Mouse (Mus musculus): ENCODE data around the gene Ehf. TPM values are rescaled to one million over a fixed set of nuclear protein-coding genes. Genes with fewer than 3 reads are reported as not detected.

The Ehf gene
- total and polyA plus RNA-seq, 2 experiments from 2014 or later, result 3.7 TPM; not detected in 1

GRCm38 (mm10) chr2:103312640-103313039 lies 9.6 kb upstream of the Ehf start:
- DNase-seq (ENCODE audit: low spot score) (no peak), ATAC-seq (ENCODE audit: insufficient read depth, low read depth) (no peak)
- no peak overlapping the region for H3K4me3 ChIP-seq (ENCODE audit: low read depth, low read length)
- H3K36me3 ChIP-seq (replicated peaks; ENCODE audit: control insufficient read depth, insufficient read depth, low read length), result no peaks in the 10 kb centered on the region
- no peak overlapping the region for H3K27ac ChIP-seq (ENCODE audit: low read depth)
- H3K4me1 ChIP-seq (ENCODE audit: control insufficient read depth, insufficient read depth), result no peaks in the 10 kb centered on the region
- TF ChIP-seq CTCF (IDR thresholded peaks at IDR 0.05; ENCODE audit: low read depth) (no peak), EP300 (IDR thresholded peaks at IDR 0.05; ENCODE audit: low read depth) (no peak)
- H3K9me3 ChIP-seq (replicated peaks; ENCODE audit: control insufficient read depth, low read length), result no peaks in the 10 kb centered on the region; the same call in 1 of the 2 replicates
- H3K4me2 ChIP-seq (ENCODE audit: low read depth, low read length), result no peak overlapping the region
- peaks cover 3% of the 10 kb centered on the region; the same call in 1 of the 2 replicates for H3K27me3 ChIP-seq (ENCODE audit: control insufficient read depth, insufficient read depth, low read length)
- no peak overlapping the region for H3K9ac ChIP-seq (replicated peaks; ENCODE audit: low read depth, low read length)
- 35% methylated on average over 4 of the region's 4 CpGs for WGBS

GRCm38 (mm10) chr2:103310663-103311062 lies 7.6 kb upstream of the Ehf start:
- H3K27ac ChIP-seq (ENCODE audit: low read depth), result no peak overlapping the region
- no peak overlapping the region for H3K4me2 ChIP-seq (ENCODE audit: low read depth, low read length)
- H3K4me3 ChIP-seq (ENCODE audit: low read depth, low read length), result no peak overlapping the region
- H3K27me3 ChIP-seq (ENCODE audit: control insufficient read depth, insufficient read depth, low read length), result peaks cover 3% of the 10 kb centered on the region; the same call in 1 of the 2 replicates
- ATAC-seq (ENCODE audit: insufficient read depth, low read depth) (no peak), DNase-seq (ENCODE audit: low spot score) (no peak)
- H3K4me1 ChIP-seq (ENCODE audit: control insufficient read depth, insufficient read depth), result no peaks in the 10 kb centered on the region
- no peak overlapping the region for H3K9ac ChIP-seq (replicated peaks; ENCODE audit: low read depth, low read length)
- no peaks in the 10 kb centered on the region for H3K36me3 ChIP-seq (replicated peaks; ENCODE audit: control insufficient read depth, insufficient read depth, low read length)
- H3K9me3 ChIP-seq (replicated peaks; ENCODE audit: control insufficient read depth, low read length), result no peaks in the 10 kb centered on the region; the same call in 1 of the 2 replicates
- WGBS, result 59% methylated on average over 5 of the region's 5 CpGs
- TF ChIP-seq EP300 (IDR thresholded peaks at IDR 0.05; ENCODE audit: low read depth), result no peak
- no peak for TF ChIP-seq CTCF (IDR thresholded peaks at IDR 0.05; ENCODE audit: low read depth)

- H3K27ac ChIP-seq (ENCODE audit: low read depth), result no peak overlapping the region
- no peaks in the 10 kb centered on the region for H3K36me3 ChIP-seq (replicated peaks; ENCODE audit: control insufficient read depth, insufficient read depth, low read length)
- DNase-seq (ENCODE audit: low spot score) (no peak), ATAC-seq (ENCODE audit: insufficient read depth, low read depth) (no peak)
- no peak for TF ChIP-seq CTCF (IDR thresholded peaks at IDR 0.05; ENCODE audit: low read depth)
- TF ChIP-seq EP300 (IDR thresholded peaks at IDR 0.05; ENCODE audit: low read depth), result no peak
- H3K27me3 ChIP-seq (ENCODE audit: control insufficient read depth, insufficient read depth, low read length), result peaks cover 3% of the 10 kb centered on the region; the same call in 1 of the 2 replicates
- H3K4me2 ChIP-seq (ENCODE audit: low read depth, low read length), result no peak overlapping the region
- WGBS, result 32% methylated on average over 6 of the region's 6 CpGs
- no peak overlapping the region for H3K4me3 ChIP-seq (ENCODE audit: low read depth, low read length)
- H3K9ac ChIP-seq (replicated peaks; ENCODE audit: low read depth, low read length), result no peak overlapping the region
- no peaks in the 10 kb centered on the region for H3K4me1 ChIP-seq (ENCODE audit: control insufficient read depth, insufficient read depth)
- no peaks in the 10 kb centered on the region for H3K9me3 ChIP-seq (replicated peaks; ENCODE audit: control insufficient read depth, low read length)
These were observed 3.6 kb upstream of the Ehf start for GRCm38 (mm10) chr2:103306686-103307085.

GRCm38 (mm10) chr2:103302669-103303068 lies 409 bp downstream of the Ehf start:
- WGBS, result 26% methylated on average over 6 of the region's 6 CpGs
- TF ChIP-seq CTCF (IDR thresholded peaks at IDR 0.05; ENCODE audit: low read depth) (no peak), EP300 (IDR thresholded peaks at IDR 0.05; ENCODE audit: low read depth) (no peak)

DNA sequence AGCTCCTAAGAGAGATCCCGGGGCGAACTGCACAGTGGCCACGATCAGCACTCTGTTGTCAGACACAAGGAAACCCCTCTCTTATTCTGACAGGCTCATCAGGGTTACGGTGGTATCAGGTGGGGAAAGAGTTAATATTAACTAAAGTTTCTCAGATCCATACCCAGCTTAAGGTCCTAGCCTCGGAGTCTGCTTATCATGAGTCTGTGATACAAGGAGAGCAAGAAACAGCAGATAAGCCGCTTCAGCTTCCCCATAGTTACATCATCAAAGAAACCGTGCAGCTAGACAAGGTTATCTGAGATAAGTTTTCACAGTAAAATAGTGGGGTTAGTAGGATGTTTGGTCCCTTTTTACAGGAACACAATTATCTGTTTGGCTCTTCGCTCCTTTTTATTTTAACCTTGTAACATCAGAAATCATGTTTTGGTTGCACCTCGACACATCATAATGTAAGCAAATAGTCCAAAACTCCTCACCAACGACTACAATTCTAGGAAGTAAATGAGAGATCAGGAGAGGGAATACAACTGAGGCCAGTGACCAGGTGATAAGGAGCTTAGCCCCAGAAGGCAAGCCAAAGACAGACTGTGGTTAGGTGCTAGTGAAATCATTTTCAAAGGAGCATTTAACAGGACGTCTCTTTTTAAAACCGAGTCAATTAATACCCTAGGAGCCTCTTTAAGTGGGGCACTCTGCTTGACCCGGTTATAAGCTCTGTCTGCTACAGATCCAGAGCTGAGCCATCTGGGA lies 4.2 kb downstream of the Ehf start:
- DNase-seq (ENCODE audit: low spot score) (no peak), ATAC-seq (ENCODE audit: insufficient read depth, low read depth) (no peak)
- TF ChIP-seq EP300 (IDR thresholded peaks at IDR 0.05; ENCODE audit: low read depth), result no peak
- no peak for TF ChIP-seq CTCF (IDR thresholded peaks at IDR 0.05; ENCODE audit: low read depth)
- no peak overlapping the region for H3K4me3 ChIP-seq (ENCODE audit: low read depth, low read length)
- no peaks in the 10 kb centered on the region for H3K36me3 ChIP-seq (replicated peaks; ENCODE audit: control insufficient read depth, insufficient read depth, low read length)
- no peak overlapping the region for H3K9ac ChIP-seq (replicated peaks; ENCODE audit: low read depth, low read length)
- no peaks in the 10 kb centered on the region for H3K9me3 ChIP-seq (replicated peaks; ENCODE audit: control insufficient read depth, low read length)
- H3K4me1 ChIP-seq (ENCODE audit: control insufficient read depth, insufficient read depth), result no peaks in the 10 kb centered on the region
- 20% methylated on average over 13 of the region's 13 CpGs for WGBS
- H3K27ac ChIP-seq (ENCODE audit: low read depth), result no peak overlapping the region
- no peaks in the 10 kb centered on the region for H3K27me3 ChIP-seq (ENCODE audit: control insufficient read depth, insufficient read depth, low read length)
- H3K4me2 ChIP-seq (ENCODE audit: low read depth, low read length), result no peak overlapping the region

More at GRCm38 (mm10) chr2:103302669-103303068, 409 bp downstream of the Ehf start:
- H3K4me1 ChIP-seq (ENCODE audit: control insufficient read depth, insufficient read depth), result no peaks in the 10 kb centered on the region
- H3K27me3 ChIP-seq (ENCODE audit: control insufficient read depth, insufficient read depth, low read length), result no peaks in the 10 kb centered on the region
- no peak overlapping the region for H3K4me3 ChIP-seq (ENCODE audit: low read depth, low read length)
- DNase-seq (ENCODE audit: low spot score), result no peak
- no peak overlapping the region for H3K27ac ChIP-seq (ENCODE audit: low read depth)
- no peak overlapping the region for H3K4me2 ChIP-seq (ENCODE audit: low read depth, low read length)
- ATAC-seq (ENCODE audit: insufficient read depth, low read depth), result no peak
- H3K9ac ChIP-seq (replicated peaks; ENCODE audit: low read depth, low read length), result no peak overlapping the region
- no peaks in the 10 kb centered on the region for H3K9me3 ChIP-seq (replicated peaks; ENCODE audit: control insufficient read depth, low read length)
- no peaks in the 10 kb centered on the region for H3K36me3 ChIP-seq (replicated peaks; ENCODE audit: control insufficient read depth, insufficient read depth, low read length)

Data from heart, postnatal 0 days (tissue).